Mouse (Mus musculus) limb, embryonic 15.5 days (tissue): ENCODE results near the gene Ppp1r21. TPM values are rescaled to one million over a fixed set of nuclear protein-coding genes. Genes with fewer than 3 reads are reported as not detected.
A peak's percentile ranks its signal among the peaks of the same experiment; 100 is the strongest.

Source experiments
- ATAC-seq: fragments of 200-750 bp; cut with Nextera tagmentation; 2 replicates; pipeline ENCODE4 v1.8.0; 2017; ENCODE audit warnings: low read depth, moderate TSS enrichment; ENCODE audit not compliant: insufficient number of reproducible peaks, low FRiP score, low TSS enrichment
- H3K27ac ChIP-seq: fragments of 300-500 bp; sonication (generic); 2 replicates; pipeline ENCODE4 v1.5.1; 2015; ENCODE audit warnings: moderate library complexity, mild to moderate bottlenecking, inconsistent platforms
- H3K27me3 ChIP-seq: fragments of 300-500 bp; sonication (generic); 2 replicates; pipeline ENCODE4 v1.6.1; 2015; ENCODE audit warnings: inconsistent platforms
- H3K36me3 ChIP-seq: fragments of 300-500 bp; sonication (generic); 2 replicates; pipeline ENCODE4 v1.6.1; 2015; ENCODE audit warnings: inconsistent platforms
- H3K4me1 ChIP-seq: fragments of 300-500 bp; sonication (generic); 2 replicates; pipeline ENCODE4 v1.6.1; 2015; ENCODE audit warnings: inconsistent platforms
- H3K4me2 ChIP-seq: fragments of 300-500 bp; sonication (generic); 2 replicates; pipeline ENCODE4 v1.6.1; 2015; ENCODE audit warnings: mild to moderate bottlenecking, inconsistent platforms
- H3K4me3 ChIP-seq: fragments of 300-500 bp; sonication (generic); 2 replicates; pipeline ENCODE4 v1.5.1; 2015; ENCODE audit warnings: mild to moderate bottlenecking, inconsistent platforms
- H3K9ac ChIP-seq: fragments of 300-500 bp; sonication (generic); 2 replicates; pipeline ENCODE4 v1.6.1; 2015; ENCODE audit warnings: inconsistent platforms
- H3K9me3 ChIP-seq: fragments of 300-500 bp; sonication (generic); 2 replicates; pipeline ENCODE4 v1.6.1; 2016; ENCODE audit warnings: inconsistent platforms
- WGBS: fragments of 180-500 bp; shearing (Covaris S2); methylation state at CpG from one replicate; pipeline ENCODE4 v1.1.7; 2015; 5-methylcytosine and 5-hydroxymethylcytosine counted together
- polyA plus RNA-seq: library from polyadenylated mRNA; unstranded; fragments of >200 nt; fragmentation: Nextera tagmentation; extraction: Ambion mirVana; gene quantifications from 2 replicates; pipeline ENCODE4 v1.2.1, GENCODE M21; 2015

Gene Ppp1r21
- polyA plus RNA-seq, 1 experiment from 2014 or later: 19.9 TPM

- no peaks in the 10 kb centered on the region for H3K36me3 ChIP-seq
- ATAC-seq: no peak
- H3K4me2 ChIP-seq: peak overlapping the region; percentile 71; the same call in 1 of the 2 replicates
- no peaks in the 10 kb centered on the region for H3K9me3 ChIP-seq
- no peak overlapping the region for H3K9ac ChIP-seq
- 64% methylated on average over 6 of the region's 6 CpGs for WGBS
- peaks cover 11% of the 10 kb centered on the region for H3K4me1 ChIP-seq
- no peak overlapping the region for H3K27ac ChIP-seq
- peak overlapping the region; percentile 71; the same call in 1 of the 2 replicates for H3K4me3 ChIP-seq
- no peaks in the 10 kb centered on the region; the same call in 1 of the 2 replicates for H3K27me3 ChIP-seq
These were observed 1.3 kb downstream of the Ppp1r21 start for GRCm38 (mm10) chr17:88531176-88531575.

DNA sequence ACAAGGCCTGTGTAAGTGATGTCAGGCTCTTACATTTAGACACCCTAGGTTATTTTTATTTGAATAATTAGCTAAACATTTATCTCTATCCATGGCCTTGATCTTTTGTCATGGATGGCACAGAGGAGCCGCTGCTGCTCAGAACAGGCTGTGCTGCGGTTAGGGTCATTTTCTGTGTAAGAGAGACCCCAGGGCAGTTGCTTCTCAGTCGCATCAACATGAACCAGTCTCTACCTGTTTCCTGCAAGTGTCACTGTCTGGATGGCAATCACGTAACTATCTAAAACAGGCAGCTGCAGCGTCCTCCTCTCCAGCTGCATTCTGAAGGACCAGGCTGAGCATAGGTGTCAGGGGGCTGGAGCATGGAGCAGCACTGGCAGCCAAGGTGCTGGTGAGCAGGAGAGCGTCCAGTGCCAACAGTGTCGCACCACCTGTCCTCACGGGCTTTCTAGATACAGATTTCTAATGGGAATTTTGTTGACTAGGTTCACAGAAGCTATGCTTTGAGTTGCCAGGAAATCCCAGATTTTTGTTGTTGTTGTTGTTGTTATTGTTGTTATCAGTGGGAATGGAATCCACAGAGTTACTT lies 8.0 kb downstream of the Ppp1r21 start:
- no peak overlapping the region for H3K4me2 ChIP-seq
- no peak for ATAC-seq
- no peaks in the 10 kb centered on the region for H3K4me1 ChIP-seq
- no peak overlapping the region for H3K4me3 ChIP-seq
- no peaks in the 10 kb centered on the region for H3K27me3 ChIP-seq
- no peaks in the 10 kb centered on the region for H3K9me3 ChIP-seq
- no peak overlapping the region for H3K27ac ChIP-seq
- no peak overlapping the region for H3K9ac ChIP-seq
- 87% methylated on average over 8 of the region's 8 CpGs for WGBS
- no peaks in the 10 kb centered on the region for H3K36me3 ChIP-seq

GRCm38 (mm10) chr17:88542771-88543416 lies 13.0 kb downstream of the Ppp1r21 start:
- Histone ChIP-seq H3K9me3 (no peaks in the 10 kb centered on the region), H3K27me3 (no peaks in the 10 kb centered on the region), H3K4me3 (no peak overlapping the region), H3K9ac (no peak overlapping the region), H3K27ac (no peak overlapping the region), H3K4me1 (no peaks in the 10 kb centered on the region), H3K4me2 (no peak overlapping the region), H3K36me3 (peaks cover 28% of the 10 kb centered on the region)
- WGBS: 39% methylated on average over 15 of the region's 15 CpGs
- no peak for ATAC-seq

GRCm38 (mm10) chr17:88543417-88543782 lies 13.5 kb downstream of the Ppp1r21 start:
- Histone ChIP-seq H3K9me3 (no peaks in the 10 kb centered on the region), H3K27ac (no peak overlapping the region), H3K4me2 (no peak overlapping the region), H3K4me3 (no peak overlapping the region), H3K9ac (no peak overlapping the region), H3K36me3 (peaks cover 28% of the 10 kb centered on the region), H3K27me3 (no peaks in the 10 kb centered on the region), H3K4me1 (no peaks in the 10 kb centered on the region)
- WGBS: 58% methylated on average over 3 of the region's 3 CpGs
- no peak for ATAC-seq

- Histone ChIP-seq H3K4me3 (no peak overlapping the region), H3K9me3 (no peaks in the 10 kb centered on the region), H3K27ac (no peak overlapping the region), H3K36me3 (peaks cover 37% of the 10 kb centered on the region), H3K4me2 (no peak overlapping the region), H3K4me1 (no peaks in the 10 kb centered on the region), H3K27me3 (no peaks in the 10 kb centered on the region), H3K9ac (no peak overlapping the region)
- WGBS: 90% methylated on average over 15 of the region's 15 CpGs
- ATAC-seq: no peak
These were observed 15.4 kb downstream of the Ppp1r21 start for GRCm38 (mm10) chr17:88545217-88545784.

GRCm38 (mm10) chr17:88546745-88547144 lies 16.8 kb downstream of the Ppp1r21 start:
- no peaks in the 10 kb centered on the region for H3K27me3 ChIP-seq
- no peak overlapping the region for H3K9ac ChIP-seq
- no peak for ATAC-seq
- 86% methylated on average over 4 of the region's 4 CpGs for WGBS
- H3K27ac ChIP-seq: no peak overlapping the region
- no peak overlapping the region for H3K4me3 ChIP-seq
- H3K4me1 ChIP-seq: 0 out of 2 replicates have a peak, but pooled peaks cover 4% of the 10 kb centered on the region
- H3K4me2 ChIP-seq: no peak overlapping the region
- H3K9me3 ChIP-seq: no peaks in the 10 kb centered on the region
- H3K36me3 ChIP-seq: peaks cover 37% of the 10 kb centered on the region

DNA sequence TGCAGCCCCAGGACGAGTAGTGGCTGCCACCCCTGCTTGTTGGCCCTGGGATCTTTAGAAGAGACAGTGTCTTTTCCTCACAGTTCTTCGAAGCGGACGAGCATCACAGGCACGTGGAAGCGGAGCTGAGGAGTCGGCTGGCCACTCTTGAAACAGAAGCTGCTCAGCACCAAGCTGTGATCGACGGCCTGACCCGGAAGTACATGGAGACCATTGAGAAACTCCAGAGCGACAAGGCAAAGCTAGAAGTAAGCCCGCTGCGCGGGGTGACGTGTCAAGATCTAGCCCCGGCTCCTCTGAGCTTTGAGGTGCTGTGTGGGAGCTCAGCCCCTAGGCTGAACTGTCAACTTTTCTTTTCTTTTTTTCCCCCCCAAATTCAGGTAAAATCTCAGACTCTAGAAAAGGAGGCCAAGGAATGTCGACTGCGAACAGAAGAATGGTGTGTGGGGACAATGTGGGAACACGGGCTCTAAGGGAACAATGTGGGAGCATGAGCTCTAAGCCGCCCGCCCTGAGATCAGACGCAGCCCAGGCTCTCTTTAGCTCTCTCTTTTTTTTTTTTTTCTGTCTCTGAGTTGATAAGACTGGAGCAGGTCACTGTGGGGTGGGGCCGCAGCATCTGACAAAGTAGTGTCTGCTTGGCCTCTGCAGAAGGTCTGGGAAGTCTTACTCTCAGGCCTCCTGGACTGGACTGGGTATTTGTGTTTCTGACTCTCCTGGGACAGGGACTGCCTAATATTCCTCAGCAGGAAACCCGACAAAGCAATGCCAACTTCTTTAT lies 19.7 kb downstream of the Ppp1r21 start:
- 88% methylated on average over 24 of the region's 24 CpGs for WGBS
- Histone ChIP-seq H3K36me3 (peaks cover 35% of the 10 kb centered on the region), H3K9me3 (no peaks in the 10 kb centered on the region), H3K4me3 (no peak overlapping the region), H3K27ac (no peak overlapping the region), H3K27me3 (no peaks in the 10 kb centered on the region), H3K9ac (no peak overlapping the region), H3K4me1 (peaks cover 16% of the 10 kb centered on the region), H3K4me2 (no peak overlapping the region)
- ATAC-seq: no peak

- Histone ChIP-seq H3K36me3 (peaks cover 34% of the 10 kb centered on the region), H3K27ac (no peak overlapping the region), H3K4me2 (no peak overlapping the region), H3K4me3 (no peak overlapping the region), H3K9ac (no peak overlapping the region), H3K27me3 (no peaks in the 10 kb centered on the region), H3K9me3 (no peaks in the 10 kb centered on the region), H3K4me1 (peaks cover 16% of the 10 kb centered on the region)
- ATAC-seq: no peak
- 61% methylated on average over 5 of the region's 5 CpGs for WGBS
These were observed 20.4 kb downstream of the Ppp1r21 start for GRCm38 (mm10) chr17:88550351-88550750.

GRCm38 (mm10) chr17:88550981-88551940 lies 21.3 kb downstream of the Ppp1r21 start:
- Histone ChIP-seq H3K4me3 (no peak overlapping the region), H3K4me2 (no peak overlapping the region), H3K27me3 (no peaks in the 10 kb centered on the region), H3K9ac (no peak overlapping the region), H3K27ac (no peak overlapping the region; the same call in 1 of the 2 replicates), H3K9me3 (no peaks in the 10 kb centered on the region), H3K36me3 (peaks cover 31% of the 10 kb centered on the region), H3K4me1 (peaks cover 16% of the 10 kb centered on the region)
- 43% methylated on average over 10 of the region's 10 CpGs for WGBS
- ATAC-seq: no peak

GRCm38 (mm10) chr17:88552556-88552955 lies 22.6 kb downstream of the Ppp1r21 start:
- 19% methylated on average over 6 of the region's 6 CpGs for WGBS
- Histone ChIP-seq H3K4me2 (no peak overlapping the region), H3K36me3 (peaks cover 36% of the 10 kb centered on the region), H3K27ac (no peak overlapping the region), H3K4me3 (no peak overlapping the region), H3K9ac (no peak overlapping the region), H3K4me1 (peaks cover 16% of the 10 kb centered on the region), H3K27me3 (no peaks in the 10 kb centered on the region), H3K9me3 (no peaks in the 10 kb centered on the region)
- ATAC-seq: peak; percentile 24; the same call in 1 of the 2 replicates

DNA sequence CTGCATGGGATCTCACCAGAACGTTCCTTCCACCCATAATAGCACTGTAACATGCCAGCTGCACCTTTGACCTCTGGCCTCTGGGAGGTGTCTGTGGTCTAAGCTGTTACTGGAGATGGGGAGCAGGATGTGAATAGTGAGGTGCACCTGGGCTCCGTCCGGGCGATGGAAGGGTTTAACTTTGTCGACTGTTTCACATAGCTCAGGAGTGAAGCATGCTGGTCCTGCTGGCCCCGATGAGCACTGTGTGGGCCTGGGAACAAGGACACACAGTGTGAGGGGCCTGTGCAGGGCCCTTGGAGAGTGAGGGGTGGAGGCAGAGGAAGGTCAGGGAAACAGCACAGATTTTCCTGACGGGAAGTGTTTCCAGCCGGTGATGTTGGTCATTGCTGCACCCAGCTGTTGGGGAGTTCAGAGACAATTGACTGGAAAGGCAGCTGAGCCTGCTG lies 23.1 kb downstream of the Ppp1r21 start:
- no peak overlapping the region for H3K4me2 ChIP-seq
- H3K9ac ChIP-seq: no peak overlapping the region
- 33% methylated on average over 8 of the region's 8 CpGs for WGBS
- no peak overlapping the region for H3K4me3 ChIP-seq
- ATAC-seq: peak; percentile 7; the same call in 1 of the 2 replicates
- no peaks in the 10 kb centered on the region for H3K9me3 ChIP-seq
- no peaks in the 10 kb centered on the region for H3K27me3 ChIP-seq
- H3K4me1 ChIP-seq: peaks cover 16% of the 10 kb centered on the region
- H3K36me3 ChIP-seq: peaks cover 33% of the 10 kb centered on the region
- no peak overlapping the region for H3K27ac ChIP-seq
